Mouse (Mus musculus) spleen, adult 2 months (tissue): ENCODE measurements around the gene Zbtb20. TPM values are rescaled to one million over a fixed set of nuclear protein-coding genes. Genes with fewer than 3 reads are reported as not detected.

Experiments used
- DNase-seq, 2 experiments: peaks; one replicate each; pipeline versions ENCODE4 v3.0.0 to v3.0.0-alpha.2; 2012 to 2021; ENCODE audit warnings: low spot score in 2 of 2, low read depth in 1 of 2
- H3K27ac ChIP-seq: fragments of 200-500 bp; 2 replicates; pipeline ENCODE4 v1.5.1; 2012; ENCODE audit warnings: low read length, inconsistent platforms; ENCODE audit not compliant: insufficient read depth
- H3K27me3 ChIP-seq: fragments of 200-500 bp; 2 replicates; pipeline ENCODE4 v1.6.1; 2012; ENCODE audit warnings: mild to moderate bottlenecking, moderate library complexity, low read length, inconsistent platforms; ENCODE audit not compliant: control insufficient read depth, insufficient read depth
- H3K36me3 ChIP-seq: fragments of 200-500 bp; 2 replicates; pipeline ENCODE4 v1.6.1; 2012; ENCODE audit warnings: mild to moderate bottlenecking, low read length, inconsistent platforms; ENCODE audit not compliant: control insufficient read depth, insufficient read depth
- H3K4me1 ChIP-seq: fragments of 200-500 bp; 2 replicates; pipeline ENCODE4 v1.6.1; 2011; ENCODE audit warnings: inconsistent platforms; ENCODE audit not compliant: control insufficient read depth, insufficient read depth, insufficient read length
- H3K4me3 ChIP-seq: fragments of 200-500 bp; 2 replicates; pipeline ENCODE4 v1.5.1; 2011; ENCODE audit warnings: mild to moderate bottlenecking, inconsistent platforms; ENCODE audit not compliant: insufficient read depth, insufficient read length; ENCODE audit errors: extremely low read depth
- CTCF ChIP-seq: fragments of 200-500 bp; IDR thresholded peaks from 2 replicates; pipeline ENCODE4 v1.5.1; 2011; ENCODE audit warnings: mild to moderate bottlenecking, inconsistent platforms; ENCODE audit not compliant: insufficient read depth, insufficient read length, insufficient replicate concordance; ENCODE audit errors: extremely low read depth
- POLR2A ChIP-seq: fragments of 200-500 bp; IDR thresholded peaks from 2 replicates; pipeline ENCODE4 v1.6.1; 2011; ENCODE audit warnings: low read depth, low read length, inconsistent platforms
- WGBS: fragments of 180-500 bp; shearing (Covaris S2); methylation state at CpG from one replicate; pipeline ENCODE4 v1.1.7; 2018; 5-methylcytosine and 5-hydroxymethylcytosine counted together
- polyA plus RNA-seq: library from polyadenylated mRNA; depleted of rRNA; stranded (reverse); fragments of >200 nt; gene quantifications from 2 replicates; pipeline ENCODE4 v1.2.3, GENCODE M21; 2012

Gene Zbtb20
- polyA plus RNA-seq, 1 experiment = 8.6 TPM

DNA sequence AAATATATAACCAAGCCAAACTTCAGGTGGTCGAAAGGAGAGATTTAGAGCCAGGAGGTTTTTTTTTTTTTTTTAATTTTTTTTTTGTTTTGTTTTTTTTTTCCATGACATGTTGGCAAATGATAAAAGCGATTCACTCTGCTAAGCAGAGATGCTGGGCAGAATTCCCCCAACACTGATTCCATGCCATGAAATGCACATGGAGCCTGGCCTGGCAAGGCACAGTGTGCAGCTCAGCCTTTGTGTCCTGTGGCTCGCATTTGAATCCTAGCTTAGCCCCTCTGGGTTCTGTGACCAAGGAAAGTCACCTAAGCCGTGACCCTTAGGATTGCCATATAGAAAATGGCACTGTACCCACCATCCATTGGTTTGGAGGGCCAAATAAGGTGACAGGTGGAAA, 646.8 kb downstream of the Zbtb20 start:
- H3K27me3 ChIP-seq = no peaks in the 10 kb centered on the region
- H3K4me3 ChIP-seq = no peak overlapping the region
- H3K4me1 ChIP-seq = peaks cover 2% of the 10 kb centered on the region; the same call in 1 of the 2 replicates
- WGBS = 92% methylated on average over 4 of the region's 4 CpGs
- no peaks in the 10 kb centered on the region for H3K36me3 ChIP-seq
- TF ChIP-seq CTCF (no peak), POLR2A (no peak)
- no peak for DNase-seq
- no peak overlapping the region for H3K27ac ChIP-seq

DNA sequence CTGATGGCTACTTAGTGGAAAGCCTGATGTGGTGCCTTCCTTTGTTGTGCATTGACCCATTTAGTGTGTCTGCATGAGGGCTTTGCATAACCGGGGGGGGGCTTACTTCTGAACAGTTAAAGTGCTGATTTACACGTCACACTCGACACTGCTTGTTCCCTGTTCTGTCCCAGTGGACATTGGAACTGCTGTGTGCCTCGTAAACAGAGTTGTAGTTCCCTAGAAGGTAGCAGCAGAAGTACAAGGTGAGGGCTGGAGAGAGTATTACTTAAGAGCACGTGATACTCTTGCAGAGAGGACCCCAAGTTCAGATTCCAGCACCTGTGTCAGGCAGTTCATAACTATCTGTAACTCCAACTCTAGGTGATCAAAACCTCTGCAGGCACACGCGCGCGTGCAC, 648.5 kb downstream of the Zbtb20 start:
- no peak for DNase-seq
- no peaks in the 10 kb centered on the region for H3K36me3 ChIP-seq
- WGBS = 88% methylated on average over 9 of the region's 9 CpGs
- TF ChIP-seq CTCF (no peak), POLR2A (no peak)
- H3K4me3 ChIP-seq = no peak overlapping the region
- no peaks in the 10 kb centered on the region for H3K27me3 ChIP-seq
- no peak overlapping the region for H3K27ac ChIP-seq
- H3K4me1 ChIP-seq = peaks cover 2% of the 10 kb centered on the region; the same call in 1 of the 2 replicates

- whole genome bisulfite sequencing = 90% methylated on average over 6 of the region's 6 CpGs
- H3K4me1 ChIP-seq = peaks cover 2% of the 10 kb centered on the region; the same call in 1 of the 2 replicates
- no peaks in the 10 kb centered on the region for H3K36me3 ChIP-seq
- no peak for DNase-seq
- no peak overlapping the region for H3K4me3 ChIP-seq
- no peaks in the 10 kb centered on the region for H3K27me3 ChIP-seq
- TF ChIP-seq CTCF (no peak), POLR2A (no peak)
- H3K27ac ChIP-seq = no peak overlapping the region
Measured at GRCm38 (mm10) chr16:43525624-43526023, 649.9 kb downstream of the Zbtb20 start.

- 96% methylated on average over 1 of the region's 1 CpGs for WGBS
- H3K27ac ChIP-seq = no peak overlapping the region
- no peaks in the 10 kb centered on the region for H3K4me1 ChIP-seq
- H3K4me3 ChIP-seq = no peak overlapping the region
- H3K27me3 ChIP-seq = no peaks in the 10 kb centered on the region
- no peaks in the 10 kb centered on the region for H3K36me3 ChIP-seq
- no peak for DNase-seq
- TF ChIP-seq POLR2A = no peak
- TF ChIP-seq CTCF = no peak
Measured at GRCm38 (mm10) chr16:43528300-43528699, 652.6 kb downstream of the Zbtb20 start.

GRCm38 (mm10) chr16:43531328-43531727, 655.6 kb downstream of the Zbtb20 start:
- Histone ChIP-seq H3K27ac (no peak overlapping the region), H3K27me3 (no peaks in the 10 kb centered on the region), H3K4me1 (no peaks in the 10 kb centered on the region), H3K4me3 (no peak overlapping the region), H3K36me3 (no peaks in the 10 kb centered on the region)
- 92% methylated on average over 6 of the region's 6 CpGs for WGBS
- no peak for DNase-seq
- TF ChIP-seq CTCF (no peak), POLR2A (no peak)

DNA sequence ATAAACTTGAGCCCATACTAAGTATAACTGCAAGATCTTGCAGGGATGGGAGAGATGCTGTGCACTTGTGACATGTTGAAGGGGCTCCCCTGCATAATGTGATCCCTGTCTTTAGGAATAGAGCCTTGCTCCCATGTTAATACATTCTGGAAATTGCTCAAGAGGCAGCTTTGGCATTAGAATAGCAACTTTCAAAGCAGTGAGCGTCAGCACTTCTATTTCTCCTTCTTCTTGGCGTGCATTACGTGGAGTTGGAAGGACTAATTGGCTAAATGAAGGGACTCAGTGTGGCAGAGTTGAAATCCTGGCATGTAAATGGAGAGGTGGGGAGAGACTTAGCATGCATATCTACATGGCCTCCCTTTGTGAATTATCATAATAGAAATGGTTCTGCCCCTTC, 658.4 kb downstream of the Zbtb20 start:
- Histone ChIP-seq H3K27me3 (no peaks in the 10 kb centered on the region), H3K4me3 (no peak overlapping the region), H3K36me3 (no peaks in the 10 kb centered on the region), H3K4me1 (no peaks in the 10 kb centered on the region), H3K27ac (no peak overlapping the region)
- TF ChIP-seq POLR2A (no peak), CTCF (no peak)
- DNase-seq = no peak
- WGBS = 90% methylated on average over 3 of the region's 3 CpGs

- no peak for DNase-seq
- Histone ChIP-seq H3K36me3 (no peaks in the 10 kb centered on the region), H3K27me3 (no peaks in the 10 kb centered on the region), H3K4me1 (no peaks in the 10 kb centered on the region), H3K4me3 (no peak overlapping the region), H3K27ac (no peak overlapping the region)
- TF ChIP-seq POLR2A = no peak
- TF ChIP-seq CTCF = no peak
- 98% methylated on average over 1 of the region's 1 CpGs for WGBS
Measured at GRCm38 (mm10) chr16:43535912-43536311, 660.2 kb downstream of the Zbtb20 start.
